Mouse (Mus musculus): ENCODE results near the gene Snn. TPM values are rescaled to one million over a fixed set of nuclear protein-coding genes. Genes with fewer than 3 reads are reported as not detected.

Gene Snn
- polyA plus RNA-seq, 1 experiment from 2014 or later = 50.4 TPM

- Histone ChIP-seq H3K27me3 (ENCODE audit: control insufficient read depth, insufficient read depth, low read length) (no peaks in the 10 kb centered on the region), H3K9me3 (ENCODE audit: control insufficient read depth, low read length) (no peaks in the 10 kb centered on the region), H3K36me3 (ENCODE audit: control insufficient read depth, insufficient read depth, low read length) (no peaks in the 10 kb centered on the region), H3K4me3 (ENCODE audit: control insufficient read depth in 1 of 2, insufficient read depth in 1 of 2, low read depth in 1 of 2, low read length in 2 of 2) (no peak overlapping the region), H3K9ac (ENCODE audit: low read length) (no peak overlapping the region), H3K4me1 (ENCODE audit: control insufficient read depth in 2 of 2, insufficient read depth in 2 of 2, low read length in 2 of 2) (peaks cover 46 to 63% of the 10 kb centered on the region in 2 experiments), H3K4me2 (ENCODE audit: low read length) (no peak overlapping the region), H3K27ac (replicated peaks in 1 of 2; ENCODE audit: control insufficient read depth in 1 of 2, insufficient read depth in 1 of 2, low read depth in 2 of 2, low read length in 2 of 2) (no peak overlapping the region; a peak in 1 of 4 replicates)
- 83% methylated on average over 6 of the region's 6 CpGs for WGBS
- no peak for ATAC-seq (ENCODE audit: insufficient number of reproducible peaks, insufficient read depth, low FRiP score, low read depth)
These were observed 4.0 kb downstream of the Snn start for GRCm38 (mm10) chr16:11064742-11065141.

- Histone ChIP-seq H3K9me3 (ENCODE audit: control insufficient read depth, low read length) (no peaks in the 10 kb centered on the region), H3K4me1 (ENCODE audit: control insufficient read depth in 2 of 2, insufficient read depth in 2 of 2, low read length in 2 of 2) (peaks cover 52 to 70% of the 10 kb centered on the region in 2 experiments), H3K36me3 (ENCODE audit: control insufficient read depth, insufficient read depth, low read length) (no peaks in the 10 kb centered on the region), H3K4me3 (ENCODE audit: control insufficient read depth in 1 of 2, insufficient read depth in 1 of 2, low read depth in 1 of 2, low read length in 2 of 2) (peak overlapping the region; percentile 44 to 66), H3K4me2 (ENCODE audit: low read length) (peak overlapping the region; percentile 69), H3K27me3 (ENCODE audit: control insufficient read depth, insufficient read depth, low read length) (no peaks in the 10 kb centered on the region), H3K27ac (replicated peaks in 1 of 2; ENCODE audit: control insufficient read depth in 1 of 2, insufficient read depth in 1 of 2, low read depth in 2 of 2, low read length in 2 of 2) (peak overlapping the region; percentile 57 to 62), H3K9ac (ENCODE audit: low read length) (peak overlapping the region; percentile 59)
- ATAC-seq (ENCODE audit: insufficient number of reproducible peaks, insufficient read depth, low FRiP score, low read depth) = no peak
- WGBS = 51% methylated on average over 5 of the region's 5 CpGs
These were observed 4.7 kb downstream of the Snn start for GRCm38 (mm10) chr16:11065431-11065830.

GRCm38 (mm10) chr16:11066029-11066832, 5.5 kb downstream of the Snn start, which contains the start of gene Litaf:
Gene Litaf, minus strand, starts transcription at chr16:11066157.
- peaks cover 52 to 76% of the 10 kb centered on the region in 2 experiments for H3K4me1 ChIP-seq (ENCODE audit: control insufficient read depth in 2 of 2, insufficient read depth in 2 of 2, low read length in 2 of 2)
- H3K36me3 ChIP-seq (ENCODE audit: control insufficient read depth, insufficient read depth, low read length) = peaks cover 6% of the 10 kb centered on the region
- no peaks in the 10 kb centered on the region for H3K27me3 ChIP-seq (ENCODE audit: control insufficient read depth, insufficient read depth, low read length)
- WGBS = under 1% methylated on average over 78 of the region's 78 CpGs
- peak; percentile 96 for ATAC-seq (ENCODE audit: insufficient number of reproducible peaks, insufficient read depth, low FRiP score, low read depth)
- H3K4me3 ChIP-seq (ENCODE audit: control insufficient read depth in 1 of 2, insufficient read depth in 1 of 2, low read depth in 1 of 2, low read length in 2 of 2) = peak within 1 kb of the TSS; percentile 66 to 79
- peak within 1 kb of the TSS; percentile 88 for H3K27ac ChIP-seq (replicated peaks in 1 of 2; ENCODE audit: control insufficient read depth in 1 of 2, insufficient read depth in 1 of 2, low read depth in 2 of 2, low read length in 2 of 2)
- peak within 1 kb of the TSS; percentile 86 for H3K9ac ChIP-seq (ENCODE audit: low read length)
- no peaks in the 10 kb centered on the region for H3K9me3 ChIP-seq (ENCODE audit: control insufficient read depth, low read length)
- peak within 1 kb of the TSS; percentile 69 for H3K4me2 ChIP-seq (ENCODE audit: low read length)

DNA sequence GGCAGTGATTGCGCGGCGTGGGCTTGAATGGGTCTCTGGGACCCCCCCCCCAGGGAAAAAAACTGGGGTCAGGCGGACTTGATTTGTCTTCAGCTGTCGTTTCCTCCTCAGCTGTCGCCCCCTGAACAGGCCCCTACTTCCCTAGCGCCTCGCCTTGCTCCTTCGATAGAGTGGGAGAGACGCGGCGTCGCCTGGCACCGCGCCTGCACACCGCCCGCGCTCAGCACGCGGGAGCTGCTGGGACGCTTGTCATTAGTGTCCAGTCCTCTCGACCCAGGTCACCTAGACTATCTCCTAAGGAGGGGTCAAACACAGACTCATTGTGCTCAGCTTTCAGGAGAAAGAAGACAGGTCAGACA, 6.1 kb downstream of the Snn start:
- H3K27ac ChIP-seq (replicated peaks in 1 of 2; ENCODE audit: control insufficient read depth in 1 of 2, insufficient read depth in 1 of 2, low read depth in 2 of 2, low read length in 2 of 2) = peak overlapping the region; percentile 88
- H3K9ac ChIP-seq (ENCODE audit: low read length) = peak overlapping the region; percentile 86
- peak overlapping the region; percentile 69 for H3K4me2 ChIP-seq (ENCODE audit: low read length)
- no peaks in the 10 kb centered on the region for H3K9me3 ChIP-seq (ENCODE audit: control insufficient read depth, low read length)
- no peaks in the 10 kb centered on the region for H3K27me3 ChIP-seq (ENCODE audit: control insufficient read depth, insufficient read depth, low read length)
- under 1% methylated on average over 21 of the region's 22 CpGs for WGBS
- peaks cover 52 to 78% of the 10 kb centered on the region in 2 experiments for H3K4me1 ChIP-seq (ENCODE audit: control insufficient read depth in 2 of 2, insufficient read depth in 2 of 2, low read length in 2 of 2)
- ATAC-seq (ENCODE audit: insufficient number of reproducible peaks, insufficient read depth, low FRiP score, low read depth) = no peak
- H3K36me3 ChIP-seq (ENCODE audit: control insufficient read depth, insufficient read depth, low read length) = peaks cover 12% of the 10 kb centered on the region
- peak overlapping the region; percentile 66 to 79 for H3K4me3 ChIP-seq (ENCODE audit: control insufficient read depth in 1 of 2, insufficient read depth in 1 of 2, low read depth in 1 of 2, low read length in 2 of 2)

DNA sequence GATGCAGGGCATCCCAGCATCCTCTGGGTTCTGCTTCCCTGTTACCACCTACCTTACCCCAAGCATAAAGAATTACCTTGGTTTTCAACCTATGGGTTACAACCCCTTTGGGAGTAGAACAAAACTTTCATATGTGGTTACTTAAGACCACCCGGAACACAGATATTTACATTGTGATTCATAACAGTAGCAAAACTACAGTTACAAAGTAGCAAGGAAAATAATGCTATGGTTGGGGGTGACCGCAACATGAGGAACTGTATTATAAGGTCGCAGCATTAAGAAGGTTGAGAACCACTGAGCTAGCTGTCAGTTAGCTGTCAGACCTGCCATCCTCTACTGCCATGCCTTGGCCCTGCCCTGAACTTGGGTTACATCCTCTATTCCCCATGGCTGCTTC, 7.9 kb downstream of the Snn start:
- H3K9me3 ChIP-seq (ENCODE audit: control insufficient read depth, low read length) = no peaks in the 10 kb centered on the region
- H3K27ac ChIP-seq (replicated peaks in 1 of 2; ENCODE audit: control insufficient read depth in 1 of 2, insufficient read depth in 1 of 2, low read depth in 2 of 2, low read length in 2 of 2) = peak overlapping the region in 1 of 2 experiments; percentile 62; a peak in 1 of 4 replicates
- H3K27me3 ChIP-seq (ENCODE audit: control insufficient read depth, insufficient read depth, low read length) = no peaks in the 10 kb centered on the region
- peaks cover 31% of the 10 kb centered on the region for H3K36me3 ChIP-seq (ENCODE audit: control insufficient read depth, insufficient read depth, low read length)
- ATAC-seq (ENCODE audit: insufficient number of reproducible peaks, insufficient read depth, low FRiP score, low read depth) = no peak
- no peak overlapping the region for H3K4me3 ChIP-seq (ENCODE audit: control insufficient read depth in 1 of 2, insufficient read depth in 1 of 2, low read depth in 1 of 2, low read length in 2 of 2)
- WGBS = 90% methylated on average over 3 of the region's 3 CpGs
- peak overlapping the region; percentile 22; the same call in 1 of the 2 replicates for H3K9ac ChIP-seq (ENCODE audit: low read length)
- H3K4me1 ChIP-seq (ENCODE audit: control insufficient read depth in 2 of 2, insufficient read depth in 2 of 2, low read length in 2 of 2) = peaks cover 45 to 61% of the 10 kb centered on the region in 2 experiments
- H3K4me2 ChIP-seq (ENCODE audit: low read length) = peak overlapping the region; percentile 69

- ATAC-seq (ENCODE audit: insufficient number of reproducible peaks, insufficient read depth, low FRiP score, low read depth) = no peak
- 69% methylated on average over 6 of the region's 6 CpGs for WGBS
- Histone ChIP-seq H3K27ac (replicated peaks in 1 of 2; ENCODE audit: control insufficient read depth in 1 of 2, insufficient read depth in 1 of 2, low read depth in 2 of 2, low read length in 2 of 2) (peak overlapping the region; percentile 30 to 62), H3K9me3 (ENCODE audit: control insufficient read depth, low read length) (no peaks in the 10 kb centered on the region), H3K9ac (ENCODE audit: low read length) (peak overlapping the region; percentile 22; the same call in 1 of the 2 replicates), H3K4me3 (ENCODE audit: control insufficient read depth in 1 of 2, insufficient read depth in 1 of 2, low read depth in 1 of 2, low read length in 2 of 2) (no peak overlapping the region), H3K4me1 (ENCODE audit: control insufficient read depth in 2 of 2, insufficient read depth in 2 of 2, low read length in 2 of 2) (peaks cover 41 to 55% of the 10 kb centered on the region in 2 experiments), H3K4me2 (ENCODE audit: low read length) (peak overlapping the region; percentile 69), H3K36me3 (ENCODE audit: control insufficient read depth, insufficient read depth, low read length) (peaks cover 37% of the 10 kb centered on the region), H3K27me3 (ENCODE audit: control insufficient read depth, insufficient read depth, low read length) (no peaks in the 10 kb centered on the region)
These were observed 8.5 kb downstream of the Snn start for GRCm38 (mm10) chr16:11069271-11069670.

DNA sequence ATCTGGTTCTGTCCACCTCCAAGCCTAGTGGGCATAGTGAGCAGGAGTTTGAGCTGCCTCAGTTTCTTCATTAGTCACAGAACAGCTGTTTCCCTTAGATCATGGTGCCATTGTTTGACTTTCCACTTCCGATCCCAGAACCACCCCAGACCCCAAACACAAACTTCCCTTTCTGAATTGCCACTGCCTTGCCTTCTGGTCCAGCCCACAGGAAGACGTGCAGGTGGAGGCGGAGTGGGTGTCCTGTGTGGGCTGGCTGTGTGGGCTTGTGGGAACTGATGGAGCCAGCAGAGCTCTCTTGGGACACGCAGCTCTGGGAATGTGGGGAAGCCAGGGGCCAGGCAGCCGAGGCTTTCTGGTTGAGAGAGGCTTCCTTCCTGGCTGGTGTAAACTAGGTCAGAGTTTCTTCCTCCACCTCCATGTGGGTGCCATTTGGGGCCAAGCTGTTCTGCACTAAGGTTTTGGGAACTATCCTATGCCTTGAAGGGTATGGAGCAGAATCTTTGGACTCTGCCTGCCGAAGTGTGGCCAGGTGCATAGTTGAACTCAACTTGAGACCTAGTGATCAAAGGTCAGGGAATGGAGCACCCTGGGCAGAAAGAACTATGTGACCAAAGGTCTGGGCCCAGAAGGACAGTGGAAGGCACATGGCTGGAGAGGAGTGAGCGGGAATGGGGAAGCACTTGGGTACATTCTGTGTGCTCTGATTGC, 9.1 kb downstream of the Snn start:
- WGBS = 67% methylated on average over 7 of the region's 7 CpGs
- no peak overlapping the region for H3K4me3 ChIP-seq (ENCODE audit: control insufficient read depth in 1 of 2, insufficient read depth in 1 of 2, low read depth in 1 of 2, low read length in 2 of 2)
- H3K9ac ChIP-seq (ENCODE audit: low read length) = no peak overlapping the region; the same call in 1 of the 2 replicates

More for the DNA sequence above, 9.1 kb downstream of the Snn start:
- Histone ChIP-seq H3K36me3 (ENCODE audit: control insufficient read depth, insufficient read depth, low read length) (peaks cover 43% of the 10 kb centered on the region), H3K9me3 (ENCODE audit: control insufficient read depth, low read length) (no peaks in the 10 kb centered on the region), H3K27me3 (ENCODE audit: control insufficient read depth, insufficient read depth, low read length) (no peaks in the 10 kb centered on the region), H3K4me1 (ENCODE audit: control insufficient read depth in 2 of 2, insufficient read depth in 2 of 2, low read length in 2 of 2) (peaks cover 40 to 50% of the 10 kb centered on the region in 2 experiments), H3K4me2 (ENCODE audit: low read length) (peak overlapping the region; percentile 69), H3K27ac (replicated peaks in 1 of 2; ENCODE audit: control insufficient read depth in 1 of 2, insufficient read depth in 1 of 2, low read depth in 2 of 2, low read length in 2 of 2) (peak overlapping the region; percentile 30 to 62)
- ATAC-seq (ENCODE audit: insufficient number of reproducible peaks, insufficient read depth, low FRiP score, low read depth) = no peak
